Mouse (Mus musculus) adrenal gland, postnatal 10 days (tissue): ENCODE results near the gene Dcn. TPM values are rescaled to one million over a fixed set of nuclear protein-coding genes. Genes with fewer than 3 reads are reported as not detected.

ENCODE experiments used
- DNase-seq: peaks from one replicate; pipeline ENCODE4 v3.0.0; 2021; ENCODE audit warnings: mixed read lengths
- total RNA-seq, 2 experiments: library from RNA; stranded (reverse); gene quantifications; 2 replicates each; pipeline ENCODE4 v1.2.3; 2021

Dcn gene
- total RNA-seq, 2 experiments from 2014 or later: 277 to 311 TPM

- no peak for DNase-seq
Measured at GRCm38 (mm10) chr10:97547740-97548139, 68.3 kb downstream of the Dcn start.

DNA sequence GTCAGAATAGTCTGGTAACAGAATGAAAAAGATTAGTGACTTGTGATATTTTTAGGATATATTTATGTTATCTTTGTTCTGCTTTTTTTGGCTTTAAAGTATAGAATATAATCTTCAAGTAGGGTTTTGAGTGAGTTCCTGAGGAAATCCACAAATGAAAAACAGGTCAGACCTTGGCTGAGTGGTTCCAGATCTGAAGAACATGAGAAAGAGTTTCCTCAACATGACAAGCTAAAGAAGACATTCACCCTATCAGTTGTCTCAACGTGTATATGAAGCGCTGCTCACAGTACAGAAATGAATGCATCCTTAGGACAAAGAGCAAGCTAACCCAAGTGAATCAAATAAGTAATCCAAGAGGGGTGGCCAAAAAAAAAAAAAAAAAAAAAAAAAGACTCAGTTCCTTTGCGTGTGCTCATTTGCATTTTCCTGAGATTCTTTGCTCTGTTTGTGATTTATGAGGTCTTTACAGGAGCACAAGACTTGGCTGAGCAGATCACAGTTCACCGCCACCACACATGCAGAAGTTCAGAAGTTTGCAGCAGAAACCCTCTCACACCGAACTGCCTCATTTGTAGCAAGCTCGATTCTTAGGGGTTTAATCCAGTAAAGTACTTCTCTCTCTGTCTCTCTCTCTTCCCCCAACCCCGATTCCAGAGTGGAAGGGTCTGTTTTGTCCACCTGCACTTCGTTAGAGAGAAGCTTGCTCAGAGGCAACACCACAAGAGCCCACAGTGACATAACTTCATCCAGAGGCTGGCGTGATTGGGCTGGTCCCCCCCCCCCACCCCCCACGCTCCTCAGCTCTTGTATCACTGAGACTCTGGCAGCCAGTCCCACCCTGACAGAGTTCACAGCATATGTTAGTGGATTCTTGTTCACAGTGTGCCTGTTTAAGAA, 85.8 kb downstream of the Dcn start, which contains the start of gene Lum:
Gene Lum (plus strand): TSS at position 172 of the 900 bp plus-strand sequence.
- no peak for DNase-seq

DNA sequence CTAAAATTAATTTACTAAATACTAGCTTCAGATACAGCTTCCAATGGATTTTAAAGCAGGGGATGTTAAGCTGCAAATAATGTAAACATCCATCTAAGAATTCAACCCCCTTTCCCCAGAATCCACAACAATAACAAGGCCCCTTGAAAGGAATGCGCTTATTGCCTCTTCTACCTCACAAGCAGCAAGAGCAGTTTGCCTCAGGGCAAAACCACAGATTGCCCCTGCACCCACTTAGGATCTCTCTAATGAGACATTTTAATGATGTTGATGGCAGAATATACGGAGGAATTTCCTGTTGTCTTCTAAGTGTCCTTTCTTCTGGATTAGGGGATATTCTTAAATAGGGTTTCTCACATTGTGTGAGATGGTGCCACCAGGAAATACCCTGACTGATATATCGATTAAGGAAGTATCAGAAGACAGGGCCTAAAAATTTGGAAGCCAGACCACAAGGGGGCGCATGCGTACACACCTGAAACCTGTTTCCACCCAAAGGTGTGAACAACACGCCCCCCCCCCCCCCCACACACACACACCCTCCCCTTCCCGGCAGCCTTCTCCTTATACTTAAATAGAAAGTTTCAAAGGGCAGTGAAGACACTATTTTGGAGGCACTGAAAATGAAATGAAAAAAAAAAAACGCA, 88.2 kb downstream of the Dcn start:
- DNase-seq: peak; percentile 28

Other genes starting within 250 kb of the Dcn start
- gene Lum, start 85.5 kb downstream of the Dcn start, total RNA-seq: 10 to 100 TPM; 51.3 to 56.9 TPM
- gene Kera, start 127.3 kb downstream of the Dcn start, total RNA-seq: under 1 TPM; 0.61 to 0.75 TPM
- under 1 TPM; 0.36 to 0.79 TPM for gene Epyc, start 164.5 kb downstream of the Dcn start, total RNA-seq
- not detected for gene Ccer1, start 213.4 kb downstream of the Dcn start, total RNA-seq
- gene C030005K15Rik, start 247.1 kb downstream of the Dcn start, total RNA-seq: not detected